Mouse (Mus musculus) forebrain, embryonic 13.5 days (tissue): ENCODE results near the gene Zbtb43. TPM values are rescaled to one million over a fixed set of nuclear protein-coding genes. Genes with fewer than 3 reads are reported as not detected.

Experiments used
- ATAC-seq: fragments of 200-750 bp; cut with Nextera tagmentation; 2 replicates; pipeline ENCODE4 v1.8.0; 2017
- H3K27ac ChIP-seq: fragments of 300-500 bp; sonication (generic); 2 replicates; pipeline ENCODE4 v1.5.1; 2015; ENCODE audit warnings: inconsistent platforms, mild to moderate bottlenecking, moderate library complexity
- H3K27me3 ChIP-seq: fragments of 300-500 bp; sonication (generic); 2 replicates; pipeline ENCODE4 v1.6.1; 2015; ENCODE audit warnings: mild to moderate bottlenecking, inconsistent platforms
- H3K36me3 ChIP-seq: fragments of 300-500 bp; sonication (generic); 2 replicates; pipeline ENCODE4 v1.6.1; 2015; ENCODE audit warnings: mild to moderate bottlenecking, inconsistent platforms; ENCODE audit not compliant: poor library complexity, severe bottlenecking
- H3K4me1 ChIP-seq: fragments of 300-500 bp; sonication (generic); 2 replicates; pipeline ENCODE4 v1.6.1; 2015; ENCODE audit warnings: inconsistent platforms
- H3K4me2 ChIP-seq: fragments of 300-500 bp; sonication (generic); 2 replicates; pipeline ENCODE4 v1.6.1; 2015; ENCODE audit warnings: inconsistent platforms, mild to moderate bottlenecking, moderate library complexity
- H3K4me3 ChIP-seq: fragments of 300-500 bp; sonication (generic); 2 replicates; pipeline ENCODE4 v1.5.1; 2015; ENCODE audit warnings: mild to moderate bottlenecking, inconsistent platforms
- H3K9ac ChIP-seq: fragments of 300-500 bp; sonication (generic); 2 replicates; pipeline ENCODE4 v1.6.1; 2015; ENCODE audit warnings: mild to moderate bottlenecking, inconsistent platforms
- H3K9me3 ChIP-seq: fragments of 300-500 bp; sonication (generic); replicated peaks from 2 replicates; pipeline ENCODE4 v1.6.1; 2016; ENCODE audit warnings: inconsistent platforms
- WGBS: fragments of 180-500 bp; shearing (Covaris S2); methylation state at CpG from one replicate; pipeline ENCODE4 v1.1.7; 2015; 5-methylcytosine and 5-hydroxymethylcytosine counted together
- polyA plus RNA-seq: library from polyadenylated mRNA; unstranded; fragments of >200 nt; fragmentation: Nextera tagmentation; extraction: Ambion mirVana; gene quantifications from 2 replicates; pipeline ENCODE4 v1.2.1, GENCODE M21; 2015

Gene Zbtb43
- polyA plus RNA-seq, 1 experiment from 2014 or later = 27.6 TPM

GRCm38 (mm10) chr2:33452721-33453120, 15.6 kb downstream of the Zbtb43 start:
- Histone ChIP-seq H3K36me3 (peaks cover 87% of the 10 kb centered on the region), H3K4me1 (peaks cover 3% of the 10 kb centered on the region; the same call in 1 of the 2 replicates), H3K4me2 (no peak overlapping the region), H3K4me3 (no peak overlapping the region), H3K27ac (no peak overlapping the region), H3K9ac (no peak overlapping the region; the same call in 1 of the 2 replicates), H3K27me3 (no peaks in the 10 kb centered on the region), H3K9me3 (no peaks in the 10 kb centered on the region)
- ATAC-seq = no peak
- WGBS = 92% methylated on average over 5 of the region's 5 CpGs

GRCm38 (mm10) chr2:33452140-33452539, 16.2 kb downstream of the Zbtb43 start:
- H3K9ac ChIP-seq = no peak overlapping the region
- H3K4me2 ChIP-seq = no peak overlapping the region
- H3K27me3 ChIP-seq = no peaks in the 10 kb centered on the region
- H3K27ac ChIP-seq = no peak overlapping the region
- peaks cover 84% of the 10 kb centered on the region for H3K36me3 ChIP-seq
- 51% methylated on average over 4 of the region's 4 CpGs for WGBS
- H3K4me1 ChIP-seq = peaks cover 3% of the 10 kb centered on the region; the same call in 1 of the 2 replicates
- H3K9me3 ChIP-seq = no peaks in the 10 kb centered on the region
- H3K4me3 ChIP-seq = no peak overlapping the region
- ATAC-seq = no peak

GRCm38 (mm10) chr2:33451038-33451978, 17.1 kb downstream of the Zbtb43 start:
- Histone ChIP-seq H3K4me2 (no peak overlapping the region), H3K4me1 (peaks cover 3% of the 10 kb centered on the region; the same call in 1 of the 2 replicates), H3K27ac (no peak overlapping the region), H3K27me3 (no peaks in the 10 kb centered on the region), H3K9ac (no peak overlapping the region), H3K9me3 (no peaks in the 10 kb centered on the region), H3K36me3 (peaks cover 82% of the 10 kb centered on the region), H3K4me3 (no peak overlapping the region)
- WGBS = 86% methylated on average over 11 of the region's 11 CpGs
- no peak for ATAC-seq

GRCm38 (mm10) chr2:33449119-33449873, 19.1 kb downstream of the Zbtb43 start:
- Histone ChIP-seq H3K9me3 (no peaks in the 10 kb centered on the region), H3K27ac (no peak overlapping the region), H3K36me3 (peaks cover 62% of the 10 kb centered on the region), H3K4me2 (no peak overlapping the region), H3K4me1 (peaks cover 3% of the 10 kb centered on the region; the same call in 1 of the 2 replicates), H3K9ac (no peak overlapping the region), H3K27me3 (no peaks in the 10 kb centered on the region), H3K4me3 (no peak overlapping the region)
- 91% methylated on average over 22 of the region's 22 CpGs for WGBS
- ATAC-seq = no peak

- Histone ChIP-seq H3K27ac (no peak overlapping the region), H3K4me1 (no peaks in the 10 kb centered on the region), H3K36me3 (peaks cover 37% of the 10 kb centered on the region), H3K27me3 (no peaks in the 10 kb centered on the region), H3K9me3 (no peaks in the 10 kb centered on the region), H3K4me3 (no peak overlapping the region), H3K4me2 (no peak overlapping the region), H3K9ac (no peak overlapping the region)
- WGBS = 54% methylated on average over 1 of the region's 1 CpGs
- ATAC-seq = no peak
Measured at GRCm38 (mm10) chr2:33446796-33447195, 21.6 kb downstream of the Zbtb43 start.

GRCm38 (mm10) chr2:33445741-33446140, 22.6 kb downstream of the Zbtb43 start:
- H3K4me2 ChIP-seq = no peak overlapping the region
- H3K9me3 ChIP-seq = no peaks in the 10 kb centered on the region
- no peak overlapping the region for H3K27ac ChIP-seq
- no peaks in the 10 kb centered on the region for H3K27me3 ChIP-seq
- H3K9ac ChIP-seq = no peak overlapping the region
- H3K4me3 ChIP-seq = no peak overlapping the region
- 89% methylated on average over 5 of the region's 5 CpGs for WGBS
- peaks cover 5% of the 10 kb centered on the region; the same call in 1 of the 2 replicates for H3K4me1 ChIP-seq
- no peak for ATAC-seq
- H3K36me3 ChIP-seq = peaks cover 26% of the 10 kb centered on the region

- Histone ChIP-seq H3K9ac (no peak overlapping the region), H3K4me2 (no peak overlapping the region), H3K27me3 (no peaks in the 10 kb centered on the region), H3K36me3 (peaks cover 20% of the 10 kb centered on the region), H3K9me3 (no peaks in the 10 kb centered on the region), H3K4me1 (peaks cover 9% of the 10 kb centered on the region), H3K4me3 (no peak overlapping the region), H3K27ac (no peak overlapping the region)
- no peak for ATAC-seq
Measured at GRCm38 (mm10) chr2:33444862-33445261, 23.5 kb downstream of the Zbtb43 start.

GRCm38 (mm10) chr2:33444358-33444757, 24.0 kb downstream of the Zbtb43 start:
- ATAC-seq = no peak
- Histone ChIP-seq H3K4me1 (peaks cover 14% of the 10 kb centered on the region), H3K9ac (no peak overlapping the region), H3K9me3 (no peaks in the 10 kb centered on the region), H3K36me3 (peaks cover 15% of the 10 kb centered on the region), H3K27ac (no peak overlapping the region), H3K4me3 (no peak overlapping the region), H3K4me2 (no peak overlapping the region), H3K27me3 (no peaks in the 10 kb centered on the region)
- WGBS = 45% methylated on average over 5 of the region's 5 CpGs

- Histone ChIP-seq H3K9ac (no peak overlapping the region), H3K4me2 (no peak overlapping the region), H3K4me3 (no peak overlapping the region), H3K4me1 (peaks cover 18% of the 10 kb centered on the region), H3K36me3 (no peaks in the 10 kb centered on the region), H3K27me3 (0 out of 2 replicates have a peak, but pooled peaks cover 4% of the 10 kb centered on the region), H3K9me3 (no peaks in the 10 kb centered on the region), H3K27ac (no peak overlapping the region)
- whole genome bisulfite sequencing = 49% methylated on average over 4 of the region's 4 CpGs
- ATAC-seq = no peak
Measured at GRCm38 (mm10) chr2:33442701-33443100, 25.7 kb downstream of the Zbtb43 start.

GRCm38 (mm10) chr2:33440893-33441292, 27.5 kb downstream of the Zbtb43 start:
- H3K36me3 ChIP-seq = no peaks in the 10 kb centered on the region
- H3K27me3 ChIP-seq = 0 out of 2 replicates have a peak, but pooled peaks cover 4% of the 10 kb centered on the region
- no peak overlapping the region for H3K4me3 ChIP-seq
- WGBS = 33% methylated on average over 4 of the region's 4 CpGs
- H3K27ac ChIP-seq = no peak overlapping the region
- H3K4me2 ChIP-seq = no peak overlapping the region
- H3K9me3 ChIP-seq = no peaks in the 10 kb centered on the region
- no peak overlapping the region for H3K9ac ChIP-seq
- H3K4me1 ChIP-seq = peaks cover 25% of the 10 kb centered on the region
- ATAC-seq = no peak

GRCm38 (mm10) chr2:33439980-33440670, 28.2 kb downstream of the Zbtb43 start:
- H3K27ac ChIP-seq = no peak overlapping the region

More at GRCm38 (mm10) chr2:33439980-33440670, 28.2 kb downstream of the Zbtb43 start:
- no peak for ATAC-seq
- no peaks in the 10 kb centered on the region for H3K9me3 ChIP-seq
- H3K4me1 ChIP-seq = peaks cover 32% of the 10 kb centered on the region
- H3K4me2 ChIP-seq = no peak overlapping the region
- no peaks in the 10 kb centered on the region for H3K36me3 ChIP-seq
- 0 out of 2 replicates have a peak, but pooled peaks cover 4% of the 10 kb centered on the region for H3K27me3 ChIP-seq
- 22% methylated on average over 9 of the region's 9 CpGs for WGBS
- peak overlapping the region; percentile 23; the same call in 1 of the 2 replicates for H3K9ac ChIP-seq
- no peak overlapping the region for H3K4me3 ChIP-seq
